Mouse (Mus musculus) monocyte, adult 5-6 weeks (primary cell): ENCODE data around the gene Cox8c. TPM values are rescaled to one million over a fixed set of nuclear protein-coding genes. Genes with fewer than 3 reads are reported as not detected.

Experiments used
- ATAC-seq: fragments of 153-309, 156-312 bp; replicated peaks from 2 replicates; pipeline ENCODE4 v1.8.0; 2017; ENCODE audit warnings: mild to moderate bottlenecking; ENCODE audit not compliant: low TSS enrichment, insufficient number of reproducible peaks, severe bottlenecking, poor library complexity, low FRiP score
- total RNA-seq: library from RNA; stranded (forward); fragments of 200-1000, 200-491, 200-594 nt; gene quantifications from 3 replicates; pipeline ENCODE4 v1.2.3, GENCODE M21; 2017

Gene Cox8c
- total RNA-seq, 1 experiment from 2014 or later, result not detected

DNA sequence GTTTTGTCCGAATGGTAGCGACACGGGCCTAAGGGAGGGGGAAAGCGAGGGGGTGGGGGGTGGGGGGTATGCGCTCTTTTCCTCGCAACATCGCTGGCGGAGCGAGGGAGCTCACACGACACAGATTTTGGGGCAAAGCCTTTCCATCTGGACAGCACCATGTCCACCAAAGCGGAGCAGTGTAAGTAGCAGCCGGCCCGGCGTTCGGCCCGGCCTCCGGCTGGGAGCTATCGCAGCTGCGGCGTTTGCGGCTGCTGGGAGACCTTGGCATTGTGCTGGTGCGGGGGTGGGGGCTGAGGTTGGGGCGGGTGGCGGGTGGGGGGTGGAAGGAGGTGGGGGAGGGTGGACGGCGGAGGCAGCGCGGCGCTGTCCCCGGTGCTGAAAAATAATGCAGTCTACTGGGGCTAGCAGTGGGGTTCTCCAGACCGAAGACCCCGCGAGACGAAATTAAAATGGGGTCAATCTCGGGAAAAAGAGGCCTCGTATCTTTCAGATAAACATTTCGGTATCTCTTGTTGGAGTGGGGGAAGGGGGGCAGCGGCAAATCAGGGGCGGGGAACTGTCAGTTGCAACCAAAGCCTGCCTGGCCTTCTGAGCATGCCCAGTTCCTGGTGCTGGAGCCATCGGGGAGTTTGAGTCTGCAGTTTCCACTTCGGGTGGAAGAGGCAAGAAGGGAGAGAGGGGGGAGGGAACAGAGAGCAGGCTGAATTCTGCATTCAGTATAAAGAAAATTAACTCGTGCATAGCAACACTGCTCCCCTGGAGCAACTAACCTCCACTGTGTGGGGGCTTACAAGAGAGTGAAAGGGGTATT lies 50.5 kb downstream of the Cox8c start:
- no peak for ATAC-seq

Other genes with a start within 250 kb of the Cox8c start
- gene Itpk1, start 194.4 kb upstream of the Cox8c start, total RNA-seq, result 21.2 to 31.3 TPM (median 22.5 TPM) in 3 replicates
- gene Moap1, start 155.7 kb upstream of the Cox8c start, total RNA-seq, result 3.3 to 8.5 TPM (median 4.2 TPM) in 3 replicates
- 15.3 to 22.6 TPM (median 18.9 TPM) in 3 replicates for gene Tmem251, start 155.6 kb upstream of the Cox8c start, total RNA-seq
- gene Gm28051, start 141.6 kb upstream of the Cox8c start, total RNA-seq, result not detected in 3 replicates
- gene Gon7, start 141.5 kb upstream of the Cox8c start, total RNA-seq, result 18.9 to 33.7 TPM (median 25.4 TPM) in 3 replicates
- gene Ubr7, start 141.3 kb upstream of the Cox8c start, total RNA-seq, result 26.8 to 31.2 TPM (median 27.0 TPM) in 3 replicates
- gene Gm20604, start 140.6 kb upstream of the Cox8c start, total RNA-seq, result 2.5 to 8.0 TPM (median 2.5 TPM) in 3 replicates
- 27.2 to 52.0 TPM (median 37.5 TPM) in 3 replicates for gene Btbd7, start 20.8 kb upstream of the Cox8c start, total RNA-seq
- gene Unc79, start 49.5 kb downstream of the Cox8c start, total RNA-seq, result 0.19 TPM in 1 of 3 replicates, not detected in the others